Mouse (Mus musculus) lung, postnatal 25 days (tissue): ENCODE results near the gene Txlna.

ENCODE experiments used
- DNase-seq: peaks from one replicate; pipeline ENCODE4 v3.0.0; 2022; ENCODE audit warnings: low spot score

The Txlna gene

DNA sequence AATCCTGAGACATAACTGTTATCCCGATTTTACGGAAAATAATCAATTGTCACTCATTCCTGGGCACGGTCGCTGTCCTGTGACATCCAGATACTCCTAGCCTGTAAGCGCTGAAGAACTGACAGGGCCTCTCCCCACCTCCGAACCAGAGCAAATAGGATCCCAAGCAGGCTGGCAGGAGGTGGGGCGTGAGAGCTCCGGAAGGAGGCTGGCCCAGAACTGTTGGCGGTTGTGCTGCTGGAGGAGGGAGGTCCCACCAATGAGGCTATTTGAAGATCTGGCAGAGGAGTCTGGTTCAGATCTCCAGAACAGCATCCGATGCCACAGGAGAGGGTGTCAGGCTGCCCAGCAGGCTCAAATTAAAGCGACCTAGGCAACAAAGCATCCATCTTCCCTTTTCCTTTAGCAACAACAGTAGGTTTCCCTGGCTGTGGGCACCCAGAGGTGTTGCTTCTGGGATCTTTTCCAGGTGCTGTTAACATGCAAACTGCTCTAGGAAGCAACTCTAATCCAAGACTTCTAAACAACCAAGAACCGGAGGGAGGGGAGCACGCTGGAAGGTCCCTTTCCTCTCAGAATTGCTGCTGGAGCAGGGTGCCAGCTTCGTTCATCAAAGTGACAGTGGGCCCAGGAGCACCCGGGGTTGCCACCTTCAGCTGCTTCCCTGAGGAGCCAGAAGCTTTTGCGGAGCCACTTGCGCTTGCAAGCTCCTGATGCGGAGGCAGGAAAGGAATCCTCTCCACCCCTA is 16.4 kb downstream of the Txlna start:
- peak; percentile 93 for DNase-seq

- peak; percentile 64 for DNase-seq
Observed at GRCm38 (mm10) chr4:129623681-129624091, 17.2 kb downstream of the Txlna start, which contains the start of gene Ccdc28b. TSS of gene Ccdc28b (minus strand) at chr4:129623947.

DNA sequence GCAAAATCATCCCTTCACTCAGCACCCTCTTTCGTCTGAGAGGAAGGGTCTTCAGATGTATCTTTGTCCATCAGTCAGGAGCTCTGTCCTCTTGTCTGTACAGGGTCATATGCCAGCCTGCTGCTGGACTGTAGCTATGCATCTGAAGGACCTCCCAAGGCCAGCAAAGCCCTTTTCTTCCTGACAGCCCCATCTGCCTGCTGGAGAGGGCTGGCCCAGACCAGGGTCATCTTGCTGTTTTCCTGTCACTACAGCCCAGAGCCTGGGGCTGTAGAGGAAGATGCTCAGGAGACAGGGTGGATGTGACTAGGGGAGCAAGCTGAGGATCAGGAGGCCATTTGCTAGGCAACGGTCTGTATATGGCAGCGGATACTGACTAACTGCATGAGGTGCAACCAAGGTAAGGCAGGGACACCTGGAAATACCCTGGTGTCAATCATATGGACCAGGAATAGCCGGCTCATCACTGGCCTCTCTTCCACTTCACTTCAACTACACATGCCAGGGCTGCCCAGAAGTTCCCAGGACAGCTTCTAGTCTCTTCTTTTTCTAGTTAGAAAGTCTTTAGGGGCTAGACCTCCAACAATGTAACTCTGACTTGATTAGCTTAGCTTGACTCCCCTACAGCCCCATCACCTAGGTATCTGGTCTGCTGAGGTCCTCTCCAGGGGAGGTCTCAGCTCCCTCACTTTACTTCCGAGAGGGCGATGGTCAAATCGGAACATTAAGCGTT is 17.9 kb downstream of the Txlna start:
- DNase-seq, result no peak

DNA sequence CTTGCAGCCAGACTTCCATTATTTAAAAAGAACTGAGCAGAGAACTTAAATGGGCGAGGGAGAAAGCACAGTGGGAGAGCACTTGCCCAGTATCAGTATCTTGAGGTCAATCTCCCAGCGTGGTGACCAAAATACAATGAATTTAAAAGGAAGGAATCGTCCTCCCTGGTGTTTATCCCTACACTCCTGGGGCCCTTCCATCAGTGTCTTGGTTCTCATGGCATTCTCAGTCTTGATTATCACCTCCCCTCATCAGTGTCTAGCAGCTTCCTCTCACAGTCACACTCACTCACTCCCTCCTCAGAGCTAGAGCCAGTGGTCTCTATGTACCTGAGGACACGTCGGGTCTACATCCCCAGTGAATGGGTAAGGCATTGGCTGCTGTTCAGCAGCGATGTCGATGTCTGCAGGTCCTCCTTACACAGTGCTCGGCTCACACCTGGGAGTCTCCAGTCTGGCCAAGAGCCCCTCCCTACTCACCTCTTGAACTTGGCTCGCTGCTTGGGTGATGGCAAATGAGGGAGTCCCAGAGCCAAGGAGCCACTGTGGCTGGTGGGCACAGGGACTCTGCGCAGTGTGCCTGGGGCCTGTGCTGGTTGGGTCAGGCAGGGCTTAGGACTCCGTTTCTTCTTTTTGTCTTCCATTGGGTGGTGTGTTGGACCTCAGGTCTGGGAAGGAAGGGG is 18.6 kb downstream of the Txlna start:
- DNase-seq, result no peak

- DNase-seq, result peak; percentile 73
Observed at GRCm38 (mm10) chr4:129621283-129621841, 19.5 kb downstream of the Txlna start.

DNA sequence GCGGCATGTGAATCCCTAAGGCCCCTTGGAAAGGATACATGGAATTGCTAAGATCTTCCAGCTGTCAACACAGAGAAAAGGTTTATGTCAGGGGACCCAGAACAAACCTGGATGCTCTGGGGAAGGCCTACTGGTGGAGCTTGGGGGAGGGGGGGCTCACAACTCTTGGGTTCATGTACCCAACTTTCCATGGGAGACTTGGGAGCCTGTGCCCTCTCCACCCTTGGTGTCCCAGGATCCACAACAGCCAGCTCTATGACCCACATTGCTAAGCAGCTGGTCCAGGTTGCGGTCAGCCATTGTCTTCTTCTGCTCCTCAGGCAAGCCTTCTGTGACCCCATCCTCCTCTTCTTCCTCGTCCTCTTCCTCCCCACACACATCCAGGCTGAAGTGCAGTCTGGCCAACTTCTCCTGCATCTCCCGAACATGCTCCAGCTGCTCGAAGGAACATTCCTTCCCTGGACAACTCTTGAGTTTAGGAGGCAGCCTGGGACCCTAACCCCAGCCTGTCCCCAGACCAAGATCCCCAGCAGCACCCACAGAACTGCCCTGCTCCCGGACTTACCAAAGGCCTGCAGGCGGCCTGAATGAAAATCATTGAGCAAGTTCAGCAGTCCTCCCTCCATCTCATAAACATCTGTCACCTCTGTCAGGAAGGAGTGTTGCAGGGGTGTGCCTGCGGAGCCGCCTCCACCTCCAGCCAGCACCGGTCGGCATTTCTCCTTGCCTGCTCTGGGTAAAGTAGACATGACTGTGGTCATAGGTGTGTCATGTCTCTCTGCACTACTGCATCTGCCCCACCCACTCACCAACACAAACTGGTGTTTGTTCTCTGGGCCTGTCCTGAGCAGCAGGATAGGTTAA is 20.2 kb downstream of the Txlna start:
- DNase-seq, result no peak

DNA sequence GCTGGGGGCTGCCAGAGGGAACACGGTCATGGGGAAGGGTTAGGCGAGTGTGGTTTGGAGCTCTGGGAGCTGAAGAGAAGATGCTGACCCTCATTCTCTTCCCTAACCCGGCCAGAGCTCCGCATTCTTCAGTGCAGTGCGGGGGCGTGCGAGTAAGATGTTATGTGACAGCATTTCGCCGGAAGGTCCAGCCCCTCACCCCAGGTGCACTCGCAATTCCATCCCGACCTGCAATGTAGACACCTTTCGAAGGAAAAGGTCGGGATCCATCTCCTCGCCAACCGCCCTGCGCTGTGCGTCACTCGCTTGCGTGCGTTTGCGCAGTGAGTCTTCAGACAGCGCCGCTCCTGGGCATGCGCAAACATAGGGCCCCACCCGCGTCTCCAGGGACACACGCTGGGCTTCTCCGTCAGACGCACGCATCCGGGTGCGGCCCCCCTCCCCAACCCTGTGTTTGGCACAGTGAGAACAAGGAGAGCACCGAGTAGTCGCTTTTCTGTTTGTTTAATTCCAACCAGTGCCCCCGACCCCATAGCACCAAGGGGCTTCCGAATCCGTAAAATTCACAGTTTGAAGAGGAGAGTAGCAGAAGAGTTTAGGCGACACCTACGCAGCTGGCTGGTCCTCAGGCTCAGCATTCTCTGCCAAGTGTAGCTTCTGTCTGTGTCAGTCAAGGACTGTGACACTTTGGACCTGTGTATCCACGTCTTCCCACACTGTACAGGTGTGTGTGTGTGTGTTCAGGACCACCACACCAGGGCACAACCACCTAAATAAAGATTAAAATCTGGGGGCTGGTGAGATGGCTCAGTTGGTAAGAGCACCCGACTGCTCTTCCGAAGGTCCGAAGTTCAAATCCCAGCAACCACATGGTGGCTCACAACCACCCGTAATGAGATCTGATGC is 21.8 kb downstream of the Txlna start, which contains the start of gene Iqcc:
TSS of gene Iqcc (minus strand) at position 314 of the 906 bp plus-strand sequence.
- DNase-seq, result peak; percentile 97

GRCm38 (mm10) chr4:129618031-129618430 is 22.8 kb downstream of the Txlna start:
- DNase-seq, result no peak

DNA sequence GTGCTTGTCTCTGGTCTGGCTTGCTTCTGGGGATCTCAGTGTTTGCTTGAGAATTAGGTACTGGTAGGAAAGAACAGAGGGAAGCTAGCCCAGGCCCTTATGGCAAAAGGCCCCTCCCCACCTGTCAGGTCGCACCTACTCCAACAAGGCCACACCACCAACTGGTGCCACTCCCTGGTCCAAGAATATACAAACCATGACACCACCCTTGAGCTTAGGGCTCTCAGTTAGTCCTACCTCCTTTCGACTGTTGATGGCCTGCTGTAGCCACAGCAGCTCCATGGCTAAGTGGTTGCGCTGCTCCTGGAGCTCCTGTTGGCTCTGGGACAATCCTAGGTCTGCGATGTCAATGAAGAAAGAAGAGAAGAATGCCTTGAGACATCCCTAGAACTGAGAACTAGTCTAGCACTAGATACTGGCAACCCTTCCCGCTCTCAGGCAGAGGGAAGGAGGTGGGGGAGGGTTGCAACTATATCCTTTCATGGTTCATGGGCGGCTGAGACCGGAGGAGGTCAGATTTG is 23.7 kb downstream of the Txlna start:
- no peak for DNase-seq

- no peak for DNase-seq
Observed at GRCm38 (mm10) chr4:129616631-129617030, 24.2 kb downstream of the Txlna start.

GRCm38 (mm10) chr4:129615801-129616290 is 25.0 kb downstream of the Txlna start:
- no peak for DNase-seq

GRCm38 (mm10) chr4:129614093-129614492 is 26.8 kb downstream of the Txlna start, which contains the start of gene Dcdc2b:
TSS of gene Dcdc2b (minus strand) at chr4:129614257.
- DNase-seq, result peak; percentile 80

DNA sequence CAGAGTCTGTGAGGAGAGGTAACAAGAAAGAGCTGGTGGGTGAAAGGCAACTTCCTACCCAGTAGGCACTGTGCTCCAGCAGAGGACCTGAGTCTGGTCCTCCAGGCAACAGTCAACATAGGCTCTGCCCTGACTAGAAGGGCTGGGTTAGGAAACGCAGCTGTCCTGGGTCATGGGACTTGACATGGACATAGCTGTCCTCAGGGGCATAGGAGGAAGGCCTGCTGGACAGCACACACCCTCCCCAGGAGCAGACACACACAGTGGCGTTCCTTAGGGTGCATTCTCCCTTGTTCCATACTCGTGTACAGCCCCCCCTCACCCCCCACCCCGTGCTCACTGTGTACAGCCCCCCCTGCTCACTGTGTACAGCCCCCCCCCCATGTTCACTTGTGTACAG is 30.4 kb downstream of the Txlna start:
- no peak for DNase-seq

DNA sequence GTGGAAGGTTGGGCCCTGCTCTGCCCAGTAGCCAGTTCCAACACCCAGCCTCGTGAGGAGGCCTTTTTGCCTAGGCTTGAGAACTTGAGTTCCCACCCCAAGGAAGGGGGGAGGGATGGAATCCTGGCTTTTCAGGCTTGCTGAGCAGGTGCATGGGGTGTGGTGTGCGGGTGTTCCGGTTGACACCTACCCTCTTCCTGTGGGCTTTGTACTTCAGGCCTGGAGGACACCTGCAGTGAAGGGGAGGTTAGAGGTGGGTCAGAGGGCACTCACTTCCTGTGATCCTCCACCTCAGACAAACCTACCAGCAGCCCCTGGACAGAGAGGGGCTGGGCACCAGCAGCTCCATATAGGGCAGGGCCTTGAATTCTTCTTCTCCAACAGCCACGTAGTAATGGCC is 30.8 kb downstream of the Txlna start:
- no peak for DNase-seq

DNA sequence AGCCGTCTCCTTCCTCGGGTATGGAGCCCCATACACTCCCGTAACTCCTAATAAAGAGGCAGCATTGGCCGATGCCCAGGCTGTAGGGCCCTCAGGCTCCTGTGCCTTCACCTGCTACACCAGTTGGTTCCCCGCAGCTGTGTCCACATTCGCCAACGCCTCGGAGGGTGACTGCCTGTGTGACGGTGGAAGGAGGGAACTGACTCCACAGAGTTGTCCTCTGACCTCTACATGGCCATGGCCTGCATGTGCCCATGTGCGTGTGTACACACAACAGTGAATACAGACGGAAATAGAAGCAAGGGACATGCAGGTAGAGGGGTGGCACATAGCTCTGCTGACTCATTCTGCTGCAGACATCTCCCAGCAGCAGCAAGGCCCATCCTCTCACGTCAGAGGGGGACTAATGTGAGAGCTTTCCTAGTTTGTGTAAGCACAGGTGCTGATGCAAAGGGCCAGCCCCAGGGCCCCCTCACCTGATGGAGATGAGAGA is 31.7 kb downstream of the Txlna start:
- DNase-seq, result no peak

DNA sequence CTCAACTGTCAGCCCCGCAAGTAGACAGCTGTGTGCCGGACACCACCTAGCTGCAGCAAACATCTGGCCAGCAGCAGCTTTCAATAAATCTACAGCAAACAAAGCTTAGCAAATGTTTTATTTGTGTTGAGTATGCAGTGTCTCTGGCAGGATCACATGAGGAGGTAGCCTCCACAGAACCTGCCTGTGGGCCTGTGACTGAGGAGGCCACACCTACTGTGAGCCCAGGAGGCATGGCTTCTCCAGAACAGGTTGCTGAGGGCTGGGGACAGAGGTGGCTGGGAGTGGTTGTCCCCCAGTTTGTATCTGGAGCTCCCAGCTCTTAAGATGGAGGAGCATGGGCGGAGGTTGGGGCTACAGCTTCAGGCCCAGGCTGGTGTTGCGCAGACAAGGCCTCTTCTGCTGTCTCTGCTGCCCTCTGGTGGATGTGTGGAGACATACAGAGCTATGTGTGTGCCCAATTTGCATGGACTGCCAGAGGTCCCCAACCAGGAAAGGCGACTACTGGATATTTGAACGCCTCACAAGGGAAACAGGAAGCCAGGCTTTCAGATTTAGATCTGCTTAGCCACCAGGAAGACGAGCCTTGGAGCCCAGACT is 32.3 kb downstream of the Txlna start:
- peak; percentile 88 for DNase-seq

DNA sequence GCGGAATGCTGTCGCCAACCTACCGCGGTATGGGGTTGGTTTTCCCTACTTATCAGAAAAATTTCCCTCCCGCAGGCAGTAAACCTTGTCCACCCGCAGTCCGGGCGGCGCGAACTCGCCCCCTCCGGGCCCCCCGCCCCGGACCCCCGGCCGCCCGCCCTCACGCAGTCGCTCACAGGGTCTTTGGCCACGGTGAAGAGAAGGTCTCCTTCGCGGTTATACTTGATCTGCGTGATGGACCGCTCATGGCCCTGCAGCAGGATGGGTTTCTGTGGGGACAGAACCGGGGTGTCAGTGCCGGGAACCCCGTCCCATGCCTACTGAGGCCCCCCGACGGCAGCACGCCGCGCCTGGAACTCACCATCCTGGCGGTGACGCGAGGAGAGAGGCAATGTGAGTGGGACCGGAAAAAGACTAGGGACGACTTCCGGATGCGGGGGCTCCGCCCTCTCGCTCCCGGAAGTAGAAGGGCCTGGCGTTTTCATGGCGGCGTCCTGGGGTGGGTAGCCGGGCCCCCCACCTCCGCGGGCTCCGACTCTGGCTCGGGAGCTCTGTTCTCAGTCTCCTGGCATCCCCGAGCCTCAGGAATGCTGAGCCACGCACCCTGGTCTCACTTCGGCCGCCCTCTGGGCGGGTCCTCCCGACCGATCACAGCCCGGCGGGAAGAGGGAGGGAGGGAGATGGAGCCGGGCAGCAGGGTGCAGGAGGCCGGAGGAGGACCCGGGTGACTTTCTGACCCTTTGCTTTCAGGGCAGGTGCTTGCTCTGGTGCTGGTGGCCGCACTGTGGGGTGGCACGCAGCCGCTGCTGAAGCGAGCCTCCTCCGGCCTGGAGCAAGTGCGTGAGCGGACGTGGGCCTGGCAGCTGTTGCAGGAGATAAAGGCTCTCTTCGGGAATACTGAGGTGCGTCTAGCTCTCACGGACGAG is 40.4 kb downstream of the Txlna start, which contains the start of the genes Eif3i and Tmem234:
TSS of gene Eif3i (minus strand) at position 416 of the 926 bp plus-strand sequence.
TSS of gene Tmem234 (plus strand) at position 436 of the 926 bp plus-strand sequence.
- DNase-seq, result peak; percentile 85

DNA sequence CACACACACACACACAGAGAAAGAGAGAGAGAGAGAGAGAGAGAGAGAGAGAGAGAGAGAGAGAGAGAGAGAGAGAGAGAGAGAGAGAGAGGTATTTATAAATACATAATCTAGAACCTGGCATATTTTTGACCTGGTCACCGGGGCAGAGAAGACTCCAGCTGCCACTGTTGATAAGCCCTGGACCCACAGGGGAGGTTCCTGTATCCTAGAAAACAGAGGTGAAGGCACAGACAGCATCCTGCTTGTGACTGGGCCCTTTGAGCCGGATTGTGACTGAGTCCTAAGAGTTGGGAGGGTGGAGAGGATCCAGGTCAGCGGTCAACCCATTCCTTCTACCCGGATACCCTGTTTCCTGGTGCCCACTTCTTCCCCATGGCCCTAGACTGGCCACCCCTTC is 52.0 kb downstream of the Txlna start:
- DNase-seq, result no peak
